Mouse (Mus musculus): Measurements from ENCODE around the gene Rabgap1l.

DNA sequence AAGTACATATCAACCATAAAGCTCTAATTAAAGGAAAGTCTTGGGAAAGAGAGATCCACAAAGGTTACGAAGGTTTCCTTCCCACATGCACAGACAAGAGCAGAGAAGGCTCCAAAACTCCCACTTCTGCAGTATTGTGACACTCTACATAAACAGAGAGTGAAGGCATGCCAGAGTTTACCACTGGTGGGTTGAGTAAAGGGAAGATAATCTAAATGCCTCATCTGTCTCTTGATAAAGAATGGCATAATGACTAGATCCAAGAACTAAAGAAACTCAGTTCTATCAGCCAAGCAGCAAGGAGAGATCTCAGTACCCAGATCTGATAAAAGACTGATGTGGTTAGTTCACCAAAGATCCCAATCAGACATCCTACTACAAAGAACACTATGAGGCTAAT, 332.7 kb downstream of the Rabgap1l start:
- TF ChIP-seq POLR2A (IDR thresholded peaks at IDR 0.05; ENCODE audit: borderline replicate concordance, extremely low read depth, insufficient read depth, insufficient read length, poor library complexity, severe bottlenecking) = no peak
- TF ChIP-seq CTCF (IDR thresholded peaks at IDR 0.05; ENCODE audit: borderline replicate concordance, extremely low read depth, insufficient read depth, insufficient read length) = no peak

Measured in brain, embryonic 14.5 days (tissue).